Mouse (Mus musculus) cerebellum, adult 9-11 months (tissue): ENCODE measurements around the gene Tmem50b.
"Not testable (repeated sequence)": the region's sequence is repeated elsewhere in the genome, so short reads cannot be mapped to it uniquely, and the experiment has no call there.

Source experiments
- DNase-seq: peaks from one replicate; pipeline ENCODE4 v3.0.0; 2022

Tmem50b gene

DNA sequence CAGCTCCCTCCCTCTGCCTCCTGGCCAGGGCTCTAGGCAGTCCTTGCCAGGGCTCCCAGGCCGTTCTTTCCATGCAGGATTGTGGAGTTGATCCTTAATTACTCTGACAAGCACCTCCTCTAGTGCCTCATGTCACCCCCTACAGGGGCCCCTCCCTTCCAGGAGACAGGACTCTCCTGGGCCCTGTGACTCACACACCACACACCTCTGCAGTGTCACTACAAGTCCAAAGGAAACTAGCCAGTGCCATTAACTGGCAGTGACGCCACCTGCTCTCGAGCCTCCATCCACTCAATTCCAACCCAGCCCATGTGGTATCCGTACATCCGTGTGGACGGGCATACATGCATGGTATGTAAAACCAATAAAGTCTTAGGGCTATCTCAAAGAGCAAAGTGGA, 62.7 kb downstream of the Tmem50b start:
- DNase-seq, result no peak

DNA sequence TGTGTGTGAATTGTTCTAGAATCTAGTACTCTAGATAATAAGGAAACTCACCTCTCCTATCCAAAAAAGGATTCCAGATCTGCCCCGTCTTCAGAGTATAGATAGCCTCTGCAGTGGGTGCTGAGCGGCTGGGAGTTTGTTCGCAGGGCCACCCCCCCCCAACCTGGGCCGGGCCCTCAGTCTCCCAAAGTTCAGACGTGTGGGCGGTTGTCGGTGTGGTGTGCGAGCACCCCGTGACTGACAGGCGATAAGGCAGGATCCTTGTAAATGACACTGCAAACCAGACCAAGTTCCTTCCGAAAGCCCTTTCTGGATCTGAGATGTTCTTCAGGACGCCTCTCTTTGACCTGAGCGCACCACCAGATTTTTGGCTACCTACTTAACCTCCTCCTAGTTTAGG, 63.1 kb downstream of the Tmem50b start:
- no peak for DNase-seq

DNA sequence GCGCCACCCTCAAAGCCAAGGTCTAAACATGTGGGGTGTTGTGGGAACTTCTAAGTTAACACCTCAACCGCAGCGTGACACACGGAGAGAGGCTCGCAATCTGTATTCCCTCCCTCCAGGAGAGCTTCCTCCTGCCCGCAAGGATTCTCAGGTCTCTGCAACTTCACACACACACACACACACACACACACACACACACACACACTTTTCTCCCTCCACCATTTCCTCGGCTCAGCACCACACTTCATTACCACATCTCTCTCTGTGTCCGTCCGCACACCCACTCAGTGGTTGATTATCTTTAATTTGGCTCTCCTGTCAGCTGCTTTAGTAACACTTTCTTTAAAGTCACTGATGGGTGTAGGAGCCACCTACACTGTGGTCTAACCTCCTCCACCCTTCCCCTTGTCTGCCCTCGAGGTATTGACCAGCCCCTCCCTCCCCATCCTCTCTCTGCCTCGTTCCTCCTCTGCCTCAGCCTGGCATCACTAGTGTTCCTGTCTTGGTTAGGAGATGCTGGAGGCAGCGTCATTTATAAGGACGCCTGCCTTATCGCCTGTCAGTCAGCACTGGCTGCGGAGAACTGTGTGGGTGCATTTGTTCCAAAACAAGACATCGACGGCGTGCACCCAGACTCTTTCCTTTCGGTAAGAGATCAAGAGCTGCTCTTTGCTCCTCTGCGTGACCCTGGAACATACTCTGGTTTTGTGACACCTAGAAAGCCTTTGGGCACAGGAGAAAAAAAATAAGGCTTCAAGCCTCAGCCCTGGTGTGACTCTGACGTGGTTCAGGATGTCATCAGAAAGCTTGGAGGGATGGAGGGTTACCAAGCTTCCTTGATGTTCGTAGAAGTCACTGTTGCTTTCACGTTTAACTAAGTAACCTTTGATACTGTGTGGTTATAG, 64.3 kb downstream of the Tmem50b start:
- no peak for DNase-seq

DNA sequence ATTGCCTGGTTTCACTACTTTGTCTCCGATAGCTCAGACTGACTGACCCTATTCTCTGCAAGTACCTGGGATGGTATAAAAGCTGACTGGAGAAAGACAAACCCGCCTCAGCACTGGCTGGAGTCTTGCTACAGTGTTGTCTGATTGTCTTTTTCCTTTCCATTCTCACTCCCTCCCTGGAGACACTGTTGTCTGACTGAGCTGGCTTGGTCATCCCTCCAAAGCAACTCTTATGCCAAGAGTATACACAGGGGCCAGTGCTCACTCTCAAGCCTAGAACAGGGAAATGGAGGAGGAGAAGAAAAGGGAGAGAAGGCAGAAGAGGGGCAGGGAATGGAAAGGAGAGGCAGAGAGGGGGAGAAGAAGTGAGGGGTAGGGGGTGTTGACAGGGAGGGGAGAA, 65.2 kb downstream of the Tmem50b start:
- no peak for DNase-seq

DNA sequence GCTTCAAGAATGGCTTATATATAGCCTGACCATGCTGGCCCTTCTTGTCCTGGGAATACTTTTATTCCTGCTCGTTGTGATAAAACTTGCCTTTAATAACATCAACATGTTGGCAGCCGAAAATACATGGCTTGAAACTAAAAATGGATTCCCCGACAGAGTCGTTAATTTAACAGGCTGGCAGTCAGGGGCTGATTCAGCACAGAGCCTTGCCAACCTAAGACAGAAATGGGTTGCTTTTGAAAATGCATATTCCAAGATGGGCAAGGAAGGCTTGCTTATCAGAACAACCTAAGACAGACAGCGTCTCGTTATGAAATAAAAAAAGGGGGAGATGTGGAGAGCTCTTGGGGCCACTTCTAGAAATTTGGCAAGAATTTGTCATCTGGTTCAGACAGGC, 65.7 kb downstream of the Tmem50b start:
- no peak for DNase-seq

DNA sequence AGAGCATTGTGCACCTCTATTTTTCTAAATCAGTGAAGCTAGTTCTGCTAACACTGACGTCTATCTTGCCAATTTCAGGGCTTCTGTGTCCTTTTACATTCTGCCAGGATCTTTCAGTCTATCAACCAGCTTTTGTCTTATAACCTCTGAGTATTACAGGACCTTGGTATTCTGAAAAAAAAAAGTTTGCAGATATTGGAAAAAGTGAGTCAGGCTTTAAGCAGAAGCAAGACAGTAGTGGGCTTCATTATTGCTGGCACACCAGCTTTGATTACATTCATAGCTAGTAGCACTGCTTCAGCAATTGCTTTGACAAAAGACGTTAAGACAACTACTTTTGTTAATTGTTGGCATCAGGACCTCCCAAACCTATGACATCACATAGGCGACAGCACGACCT, 66.8 kb downstream of the Tmem50b start:
- DNase-seq, result not testable (repeated sequence)

DNA sequence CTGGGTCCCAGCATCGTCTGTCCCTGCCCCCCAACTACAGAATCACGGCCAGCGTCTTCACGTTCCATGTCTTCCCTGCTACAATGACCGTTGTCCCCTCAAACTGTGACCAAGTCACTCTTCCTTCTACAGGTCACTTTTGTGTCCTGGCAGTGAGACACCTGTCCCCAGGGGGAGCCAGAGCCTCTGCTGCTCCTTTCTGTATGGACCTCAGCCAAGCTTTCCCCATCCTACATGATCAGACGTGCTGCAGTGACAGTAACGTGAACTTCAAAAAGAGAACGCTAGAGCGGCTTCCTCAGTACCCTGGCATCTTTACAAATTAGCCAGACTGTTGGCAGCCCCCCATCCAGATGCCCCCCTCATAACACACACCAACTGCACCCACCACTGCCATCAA, 69.0 kb downstream of the Tmem50b start:
- DNase-seq, result no peak

DNA sequence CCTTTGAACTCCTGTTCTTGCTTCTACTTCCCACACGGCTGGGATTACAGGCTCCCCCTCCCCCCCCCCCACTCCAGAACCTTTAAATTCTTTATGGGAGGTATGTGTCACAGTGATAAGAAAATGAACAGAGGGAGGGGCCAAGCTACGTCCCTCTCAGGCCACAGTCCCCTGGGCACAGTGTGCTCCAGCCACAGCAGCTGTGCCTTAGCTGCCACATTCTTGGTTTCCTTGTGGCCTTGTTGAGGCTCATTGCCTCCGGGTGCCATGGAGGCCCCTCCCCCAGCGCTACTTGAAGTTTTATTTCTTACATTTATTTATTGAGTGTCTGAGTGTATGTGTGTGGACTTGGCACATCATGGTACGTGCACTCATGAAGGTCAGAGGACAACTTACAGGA, 70.1 kb downstream of the Tmem50b start:
- no peak for DNase-seq

DNA sequence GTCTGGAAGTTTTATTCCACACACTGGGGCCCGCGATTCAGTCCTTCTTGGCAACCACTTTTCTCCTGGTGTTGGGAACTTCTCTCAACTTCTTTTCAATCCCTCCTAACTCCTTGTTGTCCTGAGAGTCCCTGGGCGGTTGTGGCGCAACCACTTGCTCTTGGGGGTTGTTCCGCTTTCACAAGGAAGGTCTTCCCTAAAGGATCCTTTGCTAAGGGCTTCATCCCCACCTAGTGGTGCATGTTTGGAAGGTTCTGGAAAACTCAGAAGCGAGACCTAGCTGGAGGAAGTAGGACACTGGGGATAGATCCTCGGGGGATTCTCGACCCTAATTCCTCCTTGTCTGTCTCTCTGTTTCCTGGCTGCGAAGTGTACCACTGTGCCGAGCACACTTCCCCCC, 70.5 kb downstream of the Tmem50b start:
- DNase-seq, result no peak

DNA sequence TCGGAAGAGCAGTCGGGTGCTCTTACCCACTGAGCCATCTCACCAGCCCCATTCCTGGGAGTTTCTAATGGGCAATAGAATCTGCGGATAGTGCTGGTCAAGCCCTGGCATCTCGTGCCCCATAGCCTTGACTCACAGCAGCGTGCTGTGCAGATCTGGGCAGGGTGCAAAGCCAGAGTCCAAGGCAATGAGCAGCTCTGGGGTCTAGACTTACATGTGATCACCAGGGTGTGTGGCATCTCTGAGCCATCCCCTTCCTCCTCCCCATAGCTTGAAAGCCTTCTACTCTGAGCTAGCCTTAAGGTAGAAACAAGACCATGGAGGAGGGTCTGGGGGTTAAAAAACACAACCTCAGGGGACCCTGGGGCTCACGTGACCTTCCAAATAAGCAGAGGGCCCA, 71.3 kb downstream of the Tmem50b start:
- no peak for DNase-seq
